Mouse (Mus musculus): ENCODE results near the gene Samd14. TPM values are rescaled to one million over a fixed set of nuclear protein-coding genes. Genes with fewer than 3 reads are reported as not detected.
A peak's percentile ranks its signal among the peaks of the same experiment; 100 is the strongest.
"Not testable (repeated sequence)": the region's sequence is repeated elsewhere in the genome, so short reads cannot be mapped to it uniquely, and the experiment has no call there.

The Samd14 gene
- total RNA-seq, 1 experiment from 2014 or later, result 16.6 TPM

GRCm38 (mm10) chr11:95002705-95003104 lies 7.0 kb upstream of the Samd14 start:
- ATAC-seq (replicated peaks; ENCODE audit: low read depth, poor library complexity, severe bottlenecking), result no peak

- ATAC-seq (replicated peaks; ENCODE audit: low read depth, poor library complexity, severe bottlenecking), result no peak
These were observed 5.3 kb upstream of the Samd14 start for GRCm38 (mm10) chr11:95004136-95004936.

- ATAC-seq (replicated peaks; ENCODE audit: low read depth, poor library complexity, severe bottlenecking), result no peak
These were observed 4.8 kb upstream of the Samd14 start for GRCm38 (mm10) chr11:95004937-95005198.

- no peak for ATAC-seq (replicated peaks; ENCODE audit: low read depth, poor library complexity, severe bottlenecking)
These were observed 3.6 kb upstream of the Samd14 start for GRCm38 (mm10) chr11:95006038-95006437.

GRCm38 (mm10) chr11:95006525-95007219 lies 3.0 kb upstream of the Samd14 start:
- ATAC-seq (replicated peaks; ENCODE audit: low read depth, poor library complexity, severe bottlenecking), result peak; percentile 48

- no peak for ATAC-seq (replicated peaks; ENCODE audit: low read depth, poor library complexity, severe bottlenecking)
These were observed 2.3 kb upstream of the Samd14 start for GRCm38 (mm10) chr11:95007418-95007817.

- 0 out of 2 replicates have a peak, but pooled peaks have one; percentile 1 for ATAC-seq (replicated peaks; ENCODE audit: low read depth, poor library complexity, severe bottlenecking)
These were observed 734 bp upstream of the Samd14 start for GRCm38 (mm10) chr11:95008661-95009628.

- no peak for ATAC-seq (replicated peaks; ENCODE audit: low read depth, poor library complexity, severe bottlenecking)
These were observed 561 bp downstream of the Samd14 start for GRCm38 (mm10) chr11:95010141-95010739.

GRCm38 (mm10) chr11:95010841-95011403 lies 1.2 kb downstream of the Samd14 start:
- ATAC-seq (replicated peaks; ENCODE audit: low read depth, poor library complexity, severe bottlenecking), result not testable (repeated sequence)

GRCm38 (mm10) chr11:95011416-95011815 lies 1.7 kb downstream of the Samd14 start:
- no peak for ATAC-seq (replicated peaks; ENCODE audit: low read depth, poor library complexity, severe bottlenecking)

GRCm38 (mm10) chr11:95012075-95012474 lies 2.4 kb downstream of the Samd14 start:
- peak; percentile 85 for ATAC-seq (replicated peaks; ENCODE audit: low read depth, poor library complexity, severe bottlenecking)

GRCm38 (mm10) chr11:95012487-95012886 lies 2.8 kb downstream of the Samd14 start:
- no peak for ATAC-seq (replicated peaks; ENCODE audit: low read depth, poor library complexity, severe bottlenecking)

GRCm38 (mm10) chr11:95015484-95015883 lies 5.8 kb downstream of the Samd14 start:
- ATAC-seq (replicated peaks; ENCODE audit: low read depth, poor library complexity, severe bottlenecking), result no peak

- no peak for ATAC-seq (replicated peaks; ENCODE audit: low read depth, poor library complexity, severe bottlenecking)
These were observed 12.7 kb downstream of the Samd14 start for GRCm38 (mm10) chr11:95022237-95022992.

- ATAC-seq (replicated peaks; ENCODE audit: low read depth, poor library complexity, severe bottlenecking), result no peak
These were observed 13.8 kb downstream of the Samd14 start for GRCm38 (mm10) chr11:95023481-95023880.

- ATAC-seq (replicated peaks; ENCODE audit: low read depth, poor library complexity, severe bottlenecking), result no peak
These were observed 14.9 kb downstream of the Samd14 start for GRCm38 (mm10) chr11:95024439-95025184.

- ATAC-seq (replicated peaks; ENCODE audit: low read depth, poor library complexity, severe bottlenecking), result no peak
These were observed 15.7 kb downstream of the Samd14 start for GRCm38 (mm10) chr11:95025227-95026012.
